Mouse (Mus musculus): ENCODE measurements around the gene Ctnnbip1.

GRCm38 (mm10) chr4:149498901-149499300 lies 19.1 kb upstream of the Ctnnbip1 start:
- TF ChIP-seq POLR2A (IDR thresholded peaks at IDR 0.05; ENCODE audit: extremely low read depth, insufficient read depth, low read length) (no peak), CTCF (IDR thresholded peaks at IDR 0.05; ENCODE audit: low read depth, low read length) (no peak)

Measured in liver, adult 2 months (tissue).